In genomic region chr9:102668115-102668514, GRCm38 (mm10) we compare ENCODE assay signal across 23 mouse cellular contexts. TPM values are rescaled to one million over a fixed set of nuclear protein-coding genes. Genes with fewer than 3 reads are reported as not detected.
DNase-seq lines count a peak whose midpoint lies in the region; ATAC-seq and TF ChIP-seq lines count a peak whose summit lies in the region.
"Had no signal": no experiment of that assay in that cellular context is flagged by ENCODE, and none has a peak within 500 bp of the region (broad histone marks: within the 10 kb centered on the region; RNA-seq: fewer than 3 reads in every experiment).

No protein-coding gene starts in this region.

- WGBS in hindbrain, embryonic 11.5 days = 39% methylated on average over 6 of the region's 6 CpGs
- WGBS in hindbrain, embryonic 16.5 days = 40% methylated on average over 6 of the region's 6 CpGs
- 17% methylated on average over 6 of the region's 6 CpGs for WGBS in embryonic facial prominence, embryonic 14.5 days

- TF ChIP-seq EP300 in ES-Bruce4 (IDR thresholded peaks at IDR 0.05; ENCODE audit: insufficient read depth, low read depth, low read length) = peak; percentile 85

- peak overlapping the region; percentile 49; the same call in 1 of the 2 replicates for H3K27ac ChIP-seq in hindbrain, embryonic 11.5 days (ENCODE audit: low read depth, low read length)
- no peak overlapping the region for H3K27ac ChIP-seq in hindbrain, embryonic 16.5 days (ENCODE audit: low read depth, low read length)
- no peak overlapping the region for H3K27ac ChIP-seq in ES-Bruce4 (ENCODE audit: insufficient read depth, low read length)
- H3K27ac ChIP-seq in embryonic facial prominence, embryonic 14.5 days (replicated peaks; ENCODE audit: low read depth, low read length) = peak overlapping the region; percentile 39; the same call in 1 of the 2 replicates
- H3K27ac ChIP-seq: layer of hippocampus, adult 2 months had no signal

- no peak for TF ChIP-seq CTCF in ES-Bruce4 (IDR thresholded peaks at IDR 0.05; ENCODE audit: low read depth, low read length)

- H3K4me2 ChIP-seq in hindbrain, embryonic 11.5 days (replicated peaks; ENCODE audit: low read depth, low read length) = no peak overlapping the region
- no peak overlapping the region for H3K4me2 ChIP-seq in hindbrain, embryonic 16.5 days (ENCODE audit: low read length)
- H3K4me2 ChIP-seq in embryonic facial prominence, embryonic 14.5 days (ENCODE audit: low read depth, low read length) = no peak overlapping the region

- TF ChIP-seq POLR2A in ES-Bruce4 (IDR thresholded peaks at IDR 0.05; ENCODE audit: insufficient read depth, low read length) = no peak

- H3K27me3 ChIP-seq in hindbrain, embryonic 11.5 days (ENCODE audit: control insufficient read depth, insufficient read depth, low read length) = no peaks in the 10 kb centered on the region
- no peaks in the 10 kb centered on the region for H3K27me3 ChIP-seq in hindbrain, embryonic 16.5 days (replicated peaks; ENCODE audit: control insufficient read depth, insufficient read depth, low read length)
- H3K27me3 ChIP-seq in ES-Bruce4 (ENCODE audit: control insufficient read depth, insufficient read depth, low read length, poor library complexity, severe bottlenecking) = no peaks in the 10 kb centered on the region
- H3K27me3 ChIP-seq in embryonic facial prominence, embryonic 14.5 days (replicated peaks; ENCODE audit: control insufficient read depth, insufficient read depth, low read length) = no peaks in the 10 kb centered on the region

- no peaks in the 10 kb centered on the region for H3K36me3 ChIP-seq in hindbrain, embryonic 11.5 days (ENCODE audit: control insufficient read depth, insufficient read depth, low read length)
- no peaks in the 10 kb centered on the region for H3K36me3 ChIP-seq in hindbrain, embryonic 16.5 days (ENCODE audit: control insufficient read depth, insufficient read depth, low read length)
- H3K36me3 ChIP-seq in ES-Bruce4 (ENCODE audit: control insufficient read depth, insufficient read depth, low read length, poor library complexity, severe bottlenecking) = no peaks in the 10 kb centered on the region
- H3K36me3 ChIP-seq in embryonic facial prominence, embryonic 14.5 days (ENCODE audit: control insufficient read depth, insufficient read depth, low read length) = no peaks in the 10 kb centered on the region
- H3K36me3 ChIP-seq: G1E had no signal

- H3K9me3 ChIP-seq in hindbrain, embryonic 11.5 days (ENCODE audit: control insufficient read depth, low read length) = no peaks in the 10 kb centered on the region
- H3K9me3 ChIP-seq in hindbrain, embryonic 16.5 days (ENCODE audit: control insufficient read depth, low read length) = no peaks in the 10 kb centered on the region
- no peaks in the 10 kb centered on the region for H3K9me3 ChIP-seq in ES-Bruce4 (replicated peaks; ENCODE audit: control insufficient read depth, insufficient read depth, low read length, poor library complexity, severe bottlenecking)
- no peaks in the 10 kb centered on the region for H3K9me3 ChIP-seq in embryonic facial prominence, embryonic 14.5 days (ENCODE audit: control insufficient read depth, low read length)
- H3K9me3 ChIP-seq: G1E had no signal

- peak; percentile 62 for DNase-seq in embryo, embryonic 10.5 days (ENCODE audit: low spot score)
- no peak for DNase-seq in embryo, embryonic 11 days
- peak; percentile 31 for DNase-seq in hindbrain, embryonic 11.5 days (ENCODE audit: low spot score)
- DNase-seq in embryonic facial prominence, embryonic 14.5 days (ENCODE audit: low spot score) = peak; percentile 60
- DNase-seq in yolk sac, embryonic 10.5 days (ENCODE audit: low spot score) = no peak
- DNase-seq: adrenal gland, postnatal 14 days; cerebellum, adult 11-12 months; gastrocnemius, postnatal 10 days; heart, adult 18-20 months; heart, postnatal 36 days; kidney, adult 18-20 months; kidney, postnatal 10 days; layer of hippocampus, postnatal 36 days; liver; lung, postnatal 10 days; right cerebral cortex, postnatal 4 days had no signal

- no peaks in the 10 kb centered on the region for H3K4me1 ChIP-seq in hindbrain, embryonic 11.5 days (replicated peaks; ENCODE audit: control insufficient read depth, insufficient read depth, low read length)
- H3K4me1 ChIP-seq in hindbrain, embryonic 16.5 days (ENCODE audit: control insufficient read depth, insufficient read depth, low read depth, low read length) = no peaks in the 10 kb centered on the region
- no peaks in the 10 kb centered on the region for H3K4me1 ChIP-seq in ES-Bruce4 (ENCODE audit: control insufficient read depth, insufficient read depth, low read length)
- H3K4me1 ChIP-seq in embryonic facial prominence, embryonic 14.5 days (ENCODE audit: control insufficient read depth, insufficient read depth, low read length) = 0 out of 2 replicates have a peak, but pooled peaks cover 3% of the 10 kb centered on the region

- no peak overlapping the region for H3K9ac ChIP-seq in hindbrain, embryonic 11.5 days (ENCODE audit: low read depth, low read length)
- H3K9ac ChIP-seq in hindbrain, embryonic 16.5 days (ENCODE audit: low read depth, low read length) = no peak overlapping the region
- H3K9ac ChIP-seq in ES-Bruce4 (ENCODE audit: low read depth, poor library complexity, severe bottlenecking) = no peak overlapping the region
- 0 out of 2 replicates have a peak overlapping the region, but pooled peaks have one; percentile 27 for H3K9ac ChIP-seq in embryonic facial prominence, embryonic 14.5 days (ENCODE audit: low read depth, low read length)

- ATAC-seq in hindbrain, embryonic 11.5 days (ENCODE audit: low FRiP score) = no peak
- ATAC-seq in hindbrain, embryonic 16.5 days = no peak
- peak; percentile 81 for ATAC-seq in embryonic facial prominence, embryonic 14.5 days (ENCODE audit: low read depth)
- ATAC-seq in inflammation-experienced regulatory T-cells, adult 6 months = no peak
- ATAC-seq: CD4-positive, CD25-positive, alpha-beta regulatory T cell, adult 4 months had no signal

- H3K4me3 ChIP-seq in hindbrain, embryonic 11.5 days (ENCODE audit: low read depth, low read length) = no peak overlapping the region
- H3K4me3 ChIP-seq in hindbrain, embryonic 16.5 days (ENCODE audit: low read length) = no peak overlapping the region
- no peak overlapping the region for H3K4me3 ChIP-seq in ES-Bruce4 (ENCODE audit: low read depth, low read length)
- H3K4me3 ChIP-seq in embryonic facial prominence, embryonic 14.5 days (ENCODE audit: low read depth, low read length) = no peak overlapping the region
- H3K4me3 ChIP-seq: erythroblast, embryonic 14.5 days; layer of hippocampus, adult 2 months had no signal

RNA-seq across cellular contexts. Expression of gene Cep63, which starts 41.8 kb away (rescaled TPM):
- 55.7 and 57.1 TPM in 2 replicates for polyA plus RNA-seq in hindbrain, embryonic 11.5 days (2014; fragmentation: Nextera tagmentation; extraction: Ambion mirVana)
- 33.2 and 34.4 TPM in 2 replicates for polyA plus RNA-seq in hindbrain, embryonic 16.5 days (2015; fragmentation: Nextera tagmentation; extraction: Ambion mirVana)
- polyA plus RNA-seq in ES-Bruce4 (2011; ENCODE audit: insufficient read depth, insufficient read length, low read depth, missing spikeins) = 20.9 and 23.5 TPM in 2 replicates
- polyA plus RNA-seq in embryonic facial prominence, embryonic 14.5 days (2014; fragmentation: Nextera tagmentation; extraction: Ambion mirVana) = 40.7 and 47.0 TPM in 2 replicates
- 10 to 100 TPM; 38.9 to 61.0 (median 49.9) TPM for polyA plus RNA-seq in inflammation-experienced regulatory T-cells, adult 6 months (2017; shearing (Covaris generic))

RNA-seq across cellular contexts. Expression of gene Anapc13, which starts 42.0 kb away (rescaled TPM):
- polyA plus RNA-seq in hindbrain, embryonic 11.5 days (2014; fragmentation: Nextera tagmentation; extraction: Ambion mirVana) = 160 and 165 TPM in 2 replicates
- polyA plus RNA-seq in hindbrain, embryonic 16.5 days (2015; fragmentation: Nextera tagmentation; extraction: Ambion mirVana) = 133 and 146 TPM in 2 replicates
- 76.4 and 87.9 TPM in 2 replicates for polyA plus RNA-seq in ES-Bruce4 (2011; ENCODE audit: insufficient read depth, insufficient read length, low read depth, missing spikeins)
- polyA plus RNA-seq in embryonic facial prominence, embryonic 14.5 days (2014; fragmentation: Nextera tagmentation; extraction: Ambion mirVana) = 175 and 190 TPM in 2 replicates
- 100 to 1,000 TPM; 106 to 147 (median 129) TPM for polyA plus RNA-seq in inflammation-experienced regulatory T-cells, adult 6 months (2017; shearing (Covaris generic))

RNA-seq across cellular contexts. Expression of gene Amotl2, which starts 48.4 kb away (rescaled TPM):
- 39.7 and 47.8 TPM in 2 replicates for polyA plus RNA-seq in hindbrain, embryonic 11.5 days (2014; fragmentation: Nextera tagmentation; extraction: Ambion mirVana)
- polyA plus RNA-seq in hindbrain, embryonic 16.5 days (2015; fragmentation: Nextera tagmentation; extraction: Ambion mirVana) = 40.7 and 47.5 TPM in 2 replicates
- 227 and 231 TPM in 2 replicates for polyA plus RNA-seq in ES-Bruce4 (2011; ENCODE audit: insufficient read depth, insufficient read length, low read depth, missing spikeins)
- polyA plus RNA-seq in embryonic facial prominence, embryonic 14.5 days (2014; fragmentation: Nextera tagmentation; extraction: Ambion mirVana) = 44.5 and 48.1 TPM in 2 replicates
- polyA plus RNA-seq in inflammation-experienced regulatory T-cells, adult 6 months (2017; shearing (Covaris generic)) = under 1 TPM in 1 of 3 experiments, not detected in 2; 0.21 TPM
- polyA plus RNA-seq: CD4-positive, CD25-positive, alpha-beta regulatory T cell, adult 4 months; G1E had no signal

Comparison
In these comparisons a context has a peak if more than half of its experiments do, and no peak if none do; other contexts are left out.
1. DNase-seq: peak in embryo, embryonic 10.5 days (single experiment), hindbrain, embryonic 11.5 days (single experiment) and embryonic facial prominence, embryonic 14.5 days (single experiment); none in embryo, embryonic 11 days (single experiment) and yolk sac, embryonic 10.5 days (single experiment).
2. H3K27ac ChIP-seq: peak in hindbrain, embryonic 11.5 days (single experiment) and embryonic facial prominence, embryonic 14.5 days (single experiment); none in hindbrain, embryonic 16.5 days (single experiment) and ES-Bruce4 (single experiment).
3. RNA of gene Amotl2, which starts 48.4 kb away (polyA plus RNA-seq): 227 to 231 TPM in ES-Bruce4, 44.5 to 48.1 TPM in embryonic facial prominence, embryonic 14.5 days, 40.7 to 47.5 TPM in hindbrain, embryonic 16.5 days and 39.7 to 47.8 TPM in hindbrain, embryonic 11.5 days; 0.21 TPM in inflammation-experienced regulatory T-cells, adult 6 months; every median in the first group is over 10 times any median in the second.